Mouse (Mus musculus) heart, adult 2 months (tissue): ENCODE results near the gene Gpr149.

Experiments used
- EP300 ChIP-seq: fragments of 200-500 bp; IDR thresholded peaks from 2 replicates; pipeline ENCODE4 v1.6.1; 2011; ENCODE audit warnings: low read depth, low read length, control low read depth; ENCODE audit not compliant: insufficient read depth
- POLR2A ChIP-seq: fragments of 200-500 bp; IDR thresholded peaks from 2 replicates; pipeline ENCODE4 v1.6.1; 2011; ENCODE audit warnings: mild to moderate bottlenecking, low read depth, low read length, control low read depth; ENCODE audit not compliant: insufficient read depth

- TF ChIP-seq EP300 (no peak), POLR2A (no peak)
Observed at GRCm38 (mm10) chr3:62603231-62604046, 1.5 kb downstream of the Gpr149 start.
